Mouse (Mus musculus) C2C12 (cell line): Measurements from ENCODE around the gene Ap3b2.

Experiments
- CTCF ChIP-seq: IDR thresholded peaks from one replicate; pipeline ENCODE4 v1.5.1; 2011; ENCODE audit not compliant: control insufficient read depth, insufficient read depth, insufficient read length
- MYOD1 ChIP-seq: IDR thresholded peaks from one replicate; pipeline ENCODE4 v1.6.1; 2011; ENCODE audit warnings: low read depth; ENCODE audit not compliant: control insufficient read depth, insufficient read length
- MYOG ChIP-seq: IDR thresholded peaks from one replicate; pipeline ENCODE4 v1.6.1; 2011; ENCODE audit not compliant: control insufficient read depth, insufficient read length; ENCODE audit errors: extremely low read depth

GRCm38 (mm10) chr7:81475221-81475620, 18.5 kb downstream of the Ap3b2 start:
- TF ChIP-seq MYOD1 (no peak), CTCF (no peak), MYOG (no peak)
